Mouse (Mus musculus) spleen, adult 12 weeks (tissue): ENCODE results near the gene Daw1.

Experiments used
- DNase-seq: peaks from one replicate; pipeline ENCODE4 v3.0.0; 2022; ENCODE audit warnings: low spot score

The Daw1 gene

DNA sequence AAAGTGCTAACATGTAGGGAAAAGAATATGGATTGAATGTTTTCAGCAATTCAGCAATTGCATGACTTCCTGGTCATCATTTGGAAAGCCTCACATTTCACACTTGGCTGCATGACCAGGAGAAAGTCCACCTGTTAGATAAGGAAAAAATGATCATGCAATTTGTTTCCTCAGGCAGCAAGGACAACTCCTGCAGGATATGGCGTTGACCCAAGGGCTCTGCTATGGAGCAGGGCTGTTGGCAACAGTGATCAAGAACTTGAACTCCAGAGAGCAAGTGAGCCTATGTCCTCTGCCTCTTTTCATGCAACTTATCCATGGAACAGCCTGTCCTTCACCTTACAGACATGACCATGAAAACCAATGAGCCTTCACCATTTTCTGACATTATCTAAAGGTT, 50.4 kb downstream of the Daw1 start:
- DNase-seq = no peak

DNA sequence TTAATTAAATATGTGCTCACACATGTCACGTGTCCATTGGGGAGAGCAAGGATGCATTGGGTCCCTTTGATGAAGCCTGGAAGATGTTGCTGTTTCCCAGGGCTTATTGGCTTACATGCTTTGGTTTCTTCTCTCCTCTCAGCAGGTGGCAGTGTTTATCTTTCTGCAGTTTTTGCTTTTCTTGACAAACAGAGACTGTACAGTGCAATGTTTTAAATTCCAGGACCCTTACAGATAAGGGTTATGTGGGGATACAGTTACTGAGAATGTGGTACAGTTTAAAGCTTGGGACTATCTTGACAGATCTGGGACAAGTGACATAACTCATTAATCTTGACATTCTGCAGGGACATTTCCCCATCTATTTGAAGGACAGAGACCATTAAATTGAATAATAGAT, 58.7 kb downstream of the Daw1 start:
- no peak for DNase-seq

GRCm38 (mm10) chr1:83223072-83223471, 63.5 kb downstream of the Daw1 start:
- no peak for DNase-seq

DNA sequence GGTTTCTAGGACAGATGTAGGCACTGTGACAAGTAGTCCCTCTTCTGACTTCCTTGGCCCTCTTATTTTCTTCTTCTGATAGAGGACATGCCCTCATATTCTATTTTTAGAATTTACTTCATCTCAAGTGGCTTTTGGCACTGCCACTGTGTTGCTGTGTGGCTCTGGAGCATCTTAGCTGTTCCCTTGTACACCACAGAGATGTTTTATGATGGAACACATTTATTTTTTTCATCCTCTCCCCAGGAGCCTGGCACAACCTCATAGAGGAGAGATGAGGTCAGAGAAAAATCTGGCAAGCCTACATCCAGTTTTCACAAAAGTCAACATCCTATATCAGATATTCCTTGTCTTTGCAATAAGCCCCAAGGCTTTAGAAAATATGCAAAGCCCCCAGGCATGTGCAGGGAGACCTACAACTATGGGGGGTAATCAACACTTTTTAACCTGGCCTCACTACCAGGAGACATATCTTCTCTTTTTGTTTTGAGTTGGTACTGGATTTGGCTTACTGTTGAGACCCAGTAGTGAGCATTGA, 64.9 kb downstream of the Daw1 start:
- DNase-seq = no peak

DNA sequence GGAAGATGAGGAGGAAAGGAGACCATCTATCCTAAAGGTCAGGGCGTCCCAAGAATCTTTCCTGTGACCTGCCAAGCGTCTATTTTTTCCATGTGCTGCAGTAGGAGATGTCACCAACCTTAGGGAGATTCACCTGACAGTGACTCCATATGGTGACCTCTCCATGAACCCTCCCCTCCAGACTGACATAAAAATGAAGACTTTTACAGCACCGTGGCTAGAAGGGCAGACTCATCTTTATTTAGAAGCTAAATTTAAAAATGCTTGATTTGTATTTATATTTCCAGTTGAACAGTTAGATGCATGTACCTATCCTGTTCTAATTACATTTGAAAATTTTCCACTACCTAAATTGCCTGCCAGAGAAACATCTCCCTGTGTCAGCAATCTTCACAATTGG, 68.4 kb downstream of the Daw1 start:
- no peak for DNase-seq

DNA sequence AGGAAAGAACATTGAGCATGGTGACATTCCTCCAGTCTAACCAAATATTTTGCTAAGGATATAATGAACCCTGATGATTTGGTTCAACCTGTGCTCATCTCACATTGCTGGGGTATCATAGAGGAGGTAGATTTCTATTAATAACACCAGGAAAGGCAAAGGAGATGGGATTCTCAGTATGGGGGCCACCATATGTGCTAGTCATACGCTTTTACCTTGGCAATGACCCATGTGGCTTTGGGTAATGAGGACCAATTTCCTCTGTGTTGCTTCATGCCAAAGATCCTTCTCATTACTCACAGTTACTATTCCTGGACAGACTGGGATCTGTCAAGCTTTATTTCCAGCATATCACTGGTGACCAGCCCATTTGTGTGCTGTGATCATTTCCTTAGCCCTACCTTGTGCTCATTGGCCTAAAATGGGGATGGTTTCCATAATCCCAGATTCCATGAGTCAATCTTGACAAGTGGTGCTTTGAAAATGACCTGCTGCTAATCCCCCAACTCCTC, 88.7 kb downstream of the Daw1 start:
- no peak for DNase-seq

- no peak for DNase-seq
These were observed 92.2 kb downstream of the Daw1 start for GRCm38 (mm10) chr1:83251746-83252145.
